Comparison of ENCODE assay signal across 19 mouse cellular contexts in genomic region chr4:120856376-120856775, GRCm38 (mm10). TPM values are rescaled to one million over a fixed set of nuclear protein-coding genes. Genes with fewer than 3 reads are reported as not detected.
DNase-seq lines count a peak whose midpoint lies in the region; ATAC-seq and TF ChIP-seq lines count a peak whose summit lies in the region.
"Had no signal": no experiment of that assay in that cellular context is flagged by ENCODE, and none has a peak within 500 bp of the region (broad histone marks: within the 10 kb centered on the region; RNA-seq: fewer than 3 reads in every experiment).

No protein-coding gene starts in this region.

- no peak for DNase-seq in forebrain, embryonic 11.5 days (ENCODE audit: low spot score)
- no peak for DNase-seq in adrenal gland, adult (ENCODE audit: inconsistent age in 2 of 2, low spot score in 1 of 2)
- no peak for DNase-seq in B cell, adult 2 months
- DNase-seq in spleen, postnatal 10 days (ENCODE audit: low spot score in 2 of 2) = no peak
- DNase-seq: adrenal gland, adult 8-10 months; cerebellum, adult 8-10 months; heart, postnatal 36 days; liver, postnatal 0 days; lung, postnatal 4 days; thymus, adult 2 months had no signal

- TF ChIP-seq CTCF in cortical plate, adult 2 months (IDR thresholded peaks at IDR 0.05; ENCODE audit: extremely low read depth, insufficient read depth, low read length) = no peak

- H3K36me3 ChIP-seq in forebrain, embryonic 15.5 days = no peaks in the 10 kb centered on the region
- H3K36me3 ChIP-seq in forebrain, embryonic 11.5 days (ENCODE audit: control insufficient read depth, insufficient read depth, low read length) = no peaks in the 10 kb centered on the region
- H3K36me3 ChIP-seq in hindbrain, embryonic 13.5 days = no peaks in the 10 kb centered on the region
- H3K36me3 ChIP-seq in midbrain, embryonic 16.5 days (ENCODE audit: control insufficient read depth, insufficient read depth, low read length) = 0 out of 2 replicates have a peak, but pooled peaks cover 2% of the 10 kb centered on the region
- H3K36me3 ChIP-seq: embryonic facial prominence, embryonic 12.5 days; G1E; heart, embryonic 12.5 days had no signal

- 42% methylated on average over 5 of the region's 5 CpGs for WGBS in forebrain, embryonic 15.5 days
- 42% methylated on average over 5 of the region's 5 CpGs for WGBS in forebrain, embryonic 11.5 days
- 51% methylated on average over 5 of the region's 5 CpGs for WGBS in hindbrain, embryonic 13.5 days
- WGBS in midbrain, embryonic 16.5 days = 39% methylated on average over 4 of the region's 5 CpGs

- H3K27ac ChIP-seq in forebrain, embryonic 15.5 days (replicated peaks) = no peak overlapping the region
- no peak overlapping the region for H3K27ac ChIP-seq in forebrain, embryonic 11.5 days (ENCODE audit: low read depth, low read length)
- H3K27ac ChIP-seq in cortical plate, adult 2 months (ENCODE audit: insufficient read depth, low read length) = no peak overlapping the region
- H3K27ac ChIP-seq in hindbrain, embryonic 13.5 days = no peak overlapping the region
- H3K27ac ChIP-seq in midbrain, embryonic 16.5 days (ENCODE audit: low read length) = no peak overlapping the region
- H3K27ac ChIP-seq: embryonic facial prominence, embryonic 12.5 days; kidney, postnatal 0 days had no signal

- no peaks in the 10 kb centered on the region for H3K27me3 ChIP-seq in forebrain, embryonic 15.5 days
- peaks cover 5% of the 10 kb centered on the region; the same call in 1 of the 2 replicates for H3K27me3 ChIP-seq in forebrain, embryonic 11.5 days (ENCODE audit: control insufficient read depth, insufficient read depth, low read length)
- H3K27me3 ChIP-seq in hindbrain, embryonic 13.5 days = peaks cover 19% of the 10 kb centered on the region; the same call in 1 of the 2 replicates
- peaks cover 6% of the 10 kb centered on the region; the same call in 1 of the 2 replicates for H3K27me3 ChIP-seq in midbrain, embryonic 16.5 days (ENCODE audit: control insufficient read depth, insufficient read depth, low read depth, low read length)

- H3K9me3 ChIP-seq in forebrain, embryonic 15.5 days = no peaks in the 10 kb centered on the region
- H3K9me3 ChIP-seq in forebrain, embryonic 11.5 days (ENCODE audit: control insufficient read depth, low read length) = no peaks in the 10 kb centered on the region
- H3K9me3 ChIP-seq in hindbrain, embryonic 13.5 days = no peaks in the 10 kb centered on the region
- H3K9me3 ChIP-seq in midbrain, embryonic 16.5 days (replicated peaks; ENCODE audit: control insufficient read depth, low read length, poor library complexity, severe bottlenecking) = no peaks in the 10 kb centered on the region
- H3K9me3 ChIP-seq: embryonic facial prominence, embryonic 12.5 days had no signal

- H3K9ac ChIP-seq in forebrain, embryonic 15.5 days (replicated peaks) = no peak overlapping the region
- H3K9ac ChIP-seq in forebrain, embryonic 11.5 days (ENCODE audit: low read length) = no peak overlapping the region
- peak overlapping the region; percentile 31; the same call in 1 of the 2 replicates for H3K9ac ChIP-seq in hindbrain, embryonic 13.5 days
- H3K9ac ChIP-seq in midbrain, embryonic 16.5 days (ENCODE audit: low read depth, low read length) = peak overlapping the region; percentile 78
- H3K9ac ChIP-seq: embryonic facial prominence, embryonic 12.5 days; heart, embryonic 12.5 days; liver, postnatal 0 days had no signal

- H3K4me2 ChIP-seq in forebrain, embryonic 15.5 days (replicated peaks) = peak overlapping the region; percentile 74; the same call in 1 of the 2 replicates
- no peak overlapping the region for H3K4me2 ChIP-seq in forebrain, embryonic 11.5 days (ENCODE audit: low read depth, low read length, severe bottlenecking)
- peak overlapping the region; percentile 72 for H3K4me2 ChIP-seq in hindbrain, embryonic 13.5 days
- peak overlapping the region; percentile 71 for H3K4me2 ChIP-seq in midbrain, embryonic 16.5 days (ENCODE audit: low read length)
- H3K4me2 ChIP-seq: embryonic facial prominence, embryonic 12.5 days had no signal

- TF ChIP-seq POLR2A in cortical plate, adult 2 months (IDR thresholded peaks at IDR 0.05; ENCODE audit: extremely low read depth, insufficient read depth, low read length) = no peak

- H3K4me1 ChIP-seq in forebrain, embryonic 15.5 days = peaks cover 16% of the 10 kb centered on the region
- H3K4me1 ChIP-seq in forebrain, embryonic 11.5 days (replicated peaks; ENCODE audit: control insufficient read depth, insufficient read depth, low read length) = peaks cover 6% of the 10 kb centered on the region; the same call in 1 of the 2 replicates
- H3K4me1 ChIP-seq in cortical plate, adult 2 months (ENCODE audit: control insufficient read depth, insufficient read depth, low read length) = peaks cover 9% of the 10 kb centered on the region
- H3K4me1 ChIP-seq in hindbrain, embryonic 13.5 days (replicated peaks) = peaks cover 22% of the 10 kb centered on the region
- peaks cover 19% of the 10 kb centered on the region for H3K4me1 ChIP-seq in midbrain, embryonic 16.5 days (ENCODE audit: control insufficient read depth, insufficient read depth, low read length)

- ATAC-seq in forebrain, embryonic 15.5 days (replicated peaks) = no peak
- ATAC-seq in forebrain, embryonic 11.5 days (replicated peaks; ENCODE audit: low FRiP score) = no peak
- ATAC-seq in hindbrain, embryonic 13.5 days (ENCODE audit: low FRiP score) = no peak
- ATAC-seq in midbrain, embryonic 16.5 days = no peak
- ATAC-seq: intestine, postnatal 0 days; liver, postnatal 0 days had no signal

- no peak overlapping the region for H3K4me3 ChIP-seq in forebrain, embryonic 15.5 days
- H3K4me3 ChIP-seq in forebrain, embryonic 11.5 days (ENCODE audit: low read depth, low read length) = no peak overlapping the region
- H3K4me3 ChIP-seq in cortical plate, adult 2 months (ENCODE audit: insufficient read depth, low read length) = peak overlapping the region; percentile 39
- H3K4me3 ChIP-seq in hindbrain, embryonic 13.5 days = peak overlapping the region; percentile 63
- H3K4me3 ChIP-seq in midbrain, embryonic 16.5 days (ENCODE audit: low read depth, low read length) = peak overlapping the region; percentile 19
- H3K4me3 ChIP-seq: embryonic facial prominence, embryonic 12.5 days; heart, embryonic 12.5 days had no signal

RNA-seq across cellular contexts. Expression of gene Rims3, which starts 1.8 kb away (rescaled TPM):
- 9.3 and 10.7 TPM in 2 replicates for polyA plus RNA-seq in forebrain, embryonic 15.5 days (2015; fragmentation: Nextera tagmentation; extraction: Ambion mirVana)
- polyA plus RNA-seq in forebrain, embryonic 11.5 days (2014; fragmentation: Nextera tagmentation; extraction: Ambion mirVana) = 4.2 and 4.9 TPM in 2 replicates
- 95.7 and 102 TPM in 2 replicates for polyA plus RNA-seq in cortical plate, adult 2 months (2012; rRNA removed)
- polyA plus RNA-seq in hindbrain, embryonic 13.5 days (2015; fragmentation: Nextera tagmentation; extraction: Ambion mirVana) = 11.9 and 12.4 TPM in 2 replicates
- polyA plus RNA-seq in midbrain, embryonic 16.5 days (2015; fragmentation: Nextera tagmentation; extraction: Ambion mirVana) = 30.6 and 35.4 TPM in 2 replicates
- polyA plus RNA-seq: G1E had no signal

RNA-seq across cellular contexts. Expression of gene Nfyc, which starts 25.0 kb away (rescaled TPM):
- 95.4 and 98.5 TPM in 2 replicates for polyA plus RNA-seq in forebrain, embryonic 15.5 days (2015; fragmentation: Nextera tagmentation; extraction: Ambion mirVana)
- polyA plus RNA-seq in forebrain, embryonic 11.5 days (2014; fragmentation: Nextera tagmentation; extraction: Ambion mirVana) = 124 and 134 TPM in 2 replicates
- polyA plus RNA-seq in cortical plate, adult 2 months (2012; rRNA removed) = 87.5 and 88.5 TPM in 2 replicates
- 85.8 and 86.3 TPM in 2 replicates for polyA plus RNA-seq in hindbrain, embryonic 13.5 days (2015; fragmentation: Nextera tagmentation; extraction: Ambion mirVana)
- polyA plus RNA-seq in midbrain, embryonic 16.5 days (2015; fragmentation: Nextera tagmentation; extraction: Ambion mirVana) = 74.4 and 75.3 TPM in 2 replicates

Comparison
In these comparisons a context has a peak if more than half of its experiments do, and no peak if none do; other contexts are left out.
1. H3K4me3 ChIP-seq: peak in cortical plate, adult 2 months (single experiment), hindbrain, embryonic 13.5 days (single experiment) and midbrain, embryonic 16.5 days (single experiment); none in forebrain, embryonic 15.5 days (single experiment) and forebrain, embryonic 11.5 days (single experiment).
2. H3K9ac ChIP-seq: peak in hindbrain, embryonic 13.5 days (single experiment) and midbrain, embryonic 16.5 days (single experiment); none in forebrain, embryonic 15.5 days (single experiment) and forebrain, embryonic 11.5 days (single experiment).